Mouse (Mus musculus) C2C12 (cell line): ENCODE measurements around the gene Enpp5.

Experiments used
- CTCF ChIP-seq: IDR thresholded peaks from one replicate; pipeline ENCODE4 v1.5.1; 2011; ENCODE audit not compliant: control insufficient read depth, insufficient read depth, insufficient read length
- MAX ChIP-seq: IDR thresholded peaks from one replicate; pipeline ENCODE4 v1.6.1; 2011; ENCODE audit warnings: mild to moderate bottlenecking, control low read depth
- MYOD1 ChIP-seq: IDR thresholded peaks from one replicate; pipeline ENCODE4 v1.6.1; 2011; ENCODE audit warnings: low read depth; ENCODE audit not compliant: control insufficient read depth, insufficient read length
- USF1 ChIP-seq: IDR thresholded peaks from one replicate; pipeline ENCODE4 v1.6.1; 2011; ENCODE audit warnings: low read depth, mild to moderate bottlenecking, control low read depth, moderate library complexity

- TF ChIP-seq CTCF (no peak), USF1 (peak; percentile 37), MAX (no peak), MYOD1 (peak; percentile 50)
These were observed 49.0 kb upstream of the Enpp5 start for GRCm38 (mm10) chr17:44029616-44030015.
